Mouse (Mus musculus): ENCODE measurements around the gene Adam19.

Adam19 gene

GRCm38 (mm10) chr11:46054911-46055895 lies 589 bp upstream of the Adam19 start:
- no peak for DNase-seq

GRCm38 (mm10) chr11:46056770-46057411 lies 1.1 kb downstream of the Adam19 start:
- DNase-seq: no peak

- DNase-seq: no peak
Measured at GRCm38 (mm10) chr11:46058011-46058410, 2.2 kb downstream of the Adam19 start.

- DNase-seq: no peak
Measured at GRCm38 (mm10) chr11:46058916-46059315, 3.1 kb downstream of the Adam19 start.

- no peak for DNase-seq
Measured at GRCm38 (mm10) chr11:46059887-46060650, 4.3 kb downstream of the Adam19 start.

- no peak for DNase-seq
Measured at GRCm38 (mm10) chr11:46060651-46061020, 4.8 kb downstream of the Adam19 start.

GRCm38 (mm10) chr11:46061776-46062445 lies 6.1 kb downstream of the Adam19 start:
- no peak for DNase-seq

GRCm38 (mm10) chr11:46062569-46062968 lies 6.8 kb downstream of the Adam19 start:
- no peak for DNase-seq

GRCm38 (mm10) chr11:46062993-46063731 lies 7.4 kb downstream of the Adam19 start:
- peak in 1 of 2 experiments; percentile 55 for DNase-seq

GRCm38 (mm10) chr11:46064767-46065166 lies 9.0 kb downstream of the Adam19 start:
- peak; percentile 42 to 49 for DNase-seq

- peak; percentile 59 to 79 for DNase-seq
Measured at GRCm38 (mm10) chr11:46065201-46066011, 9.6 kb downstream of the Adam19 start.

GRCm38 (mm10) chr11:46067371-46068060 lies 11.7 kb downstream of the Adam19 start:
- no peak for DNase-seq

- DNase-seq: peak; percentile 28 to 38
Measured at GRCm38 (mm10) chr11:46068756-46069407, 13.1 kb downstream of the Adam19 start.

GRCm38 (mm10) chr11:46069408-46070003 lies 13.7 kb downstream of the Adam19 start:
- DNase-seq: no peak

GRCm38 (mm10) chr11:46070161-46070560 lies 14.4 kb downstream of the Adam19 start:
- no peak for DNase-seq

GRCm38 (mm10) chr11:46070789-46071188 lies 15.0 kb downstream of the Adam19 start:
- no peak for DNase-seq

GRCm38 (mm10) chr11:46072466-46073060 lies 16.8 kb downstream of the Adam19 start:
- DNase-seq: no peak

- DNase-seq: no peak
Measured at GRCm38 (mm10) chr11:46073061-46073849, 17.5 kb downstream of the Adam19 start.
